Mouse (Mus musculus) layer of hippocampus, adult 9-10 months (tissue): ENCODE measurements around the gene Ints11.

Experiments
- DNase-seq: peaks from one replicate; pipeline ENCODE4 v3.0.0; 2022; ENCODE audit warnings: low spot score

Gene Ints11

GRCm38 (mm10) chr4:155892438-155893211 lies 23.3 kb downstream of the Ints11 start:
- DNase-seq, result no peak

DNA sequence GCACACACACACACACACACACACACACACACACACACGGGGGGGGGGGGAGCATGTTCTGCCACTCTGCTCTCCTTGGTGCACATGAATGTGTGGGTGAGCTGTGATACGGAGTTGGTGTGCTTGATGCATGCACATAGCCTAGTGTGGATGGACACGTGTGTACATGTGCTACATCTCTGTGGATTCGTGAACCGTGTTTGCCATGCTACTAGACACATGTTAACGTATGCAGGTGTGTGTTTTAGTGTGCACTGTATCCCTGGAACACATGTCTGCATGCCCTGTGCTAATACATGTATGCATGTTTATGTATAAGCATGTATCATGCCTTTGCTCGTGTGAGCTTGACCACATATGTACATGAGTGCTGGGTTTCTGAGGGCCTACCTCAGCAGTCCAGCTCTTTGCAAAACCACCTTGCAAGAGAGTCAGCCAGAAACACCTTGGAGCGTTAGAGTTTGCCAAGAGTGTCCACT lies 23.9 kb downstream of the Ints11 start:
- DNase-seq, result no peak

DNA sequence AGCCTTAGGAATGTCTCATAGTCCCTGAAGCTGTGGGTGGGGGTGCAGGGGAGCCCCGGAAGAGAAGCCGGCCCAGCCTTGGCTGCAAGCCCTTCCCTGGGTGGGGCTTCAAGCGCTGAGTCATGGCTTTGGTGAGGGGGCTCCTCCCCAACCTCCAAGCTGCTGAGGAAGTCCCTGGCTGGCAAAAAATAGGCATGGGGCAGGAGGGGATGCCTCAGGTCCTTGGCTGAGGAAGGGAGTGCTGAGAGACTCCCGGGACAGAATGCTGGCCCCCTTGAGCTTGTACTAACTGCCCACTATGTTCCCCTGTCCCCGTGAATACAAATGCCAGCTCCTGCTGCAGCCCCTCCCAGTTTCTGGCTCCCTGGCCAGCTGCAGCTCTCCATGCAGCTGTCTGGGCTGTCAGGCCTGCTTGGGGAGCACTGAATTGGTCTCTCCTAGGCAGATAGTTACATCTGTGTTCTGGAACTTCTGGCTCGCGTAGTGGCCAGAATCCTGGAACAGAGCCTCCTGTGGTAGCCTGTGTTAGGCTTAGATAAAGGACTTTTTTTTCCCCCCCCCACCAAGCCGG lies 25.1 kb downstream of the Ints11 start:
- DNase-seq, result no peak

- peak; percentile 58 for DNase-seq
Measured at GRCm38 (mm10) chr4:155895216-155895615, 25.9 kb downstream of the Ints11 start.

GRCm38 (mm10) chr4:155895826-155896225 lies 26.5 kb downstream of the Ints11 start:
- no peak for DNase-seq

DNA sequence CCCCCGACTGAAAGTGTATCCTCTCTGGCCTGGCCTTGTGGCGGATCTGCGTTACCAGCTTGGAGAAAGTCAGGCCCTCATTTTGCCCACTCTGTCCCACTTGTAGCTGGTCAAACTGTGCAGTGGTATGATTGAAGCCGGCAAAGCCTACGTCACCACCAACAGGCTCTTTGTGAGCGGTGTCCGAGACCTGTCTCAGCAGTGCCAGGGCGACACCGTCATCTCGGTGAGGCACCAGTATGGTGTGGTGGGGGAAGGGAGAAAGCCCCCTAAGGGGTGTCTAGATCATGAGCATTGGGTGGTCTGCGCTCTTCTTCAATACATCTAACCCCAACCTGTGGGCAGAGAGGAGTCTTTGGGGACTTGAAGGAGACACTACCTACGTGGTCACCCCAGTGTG lies 27.1 kb downstream of the Ints11 start:
- no peak for DNase-seq

DNA sequence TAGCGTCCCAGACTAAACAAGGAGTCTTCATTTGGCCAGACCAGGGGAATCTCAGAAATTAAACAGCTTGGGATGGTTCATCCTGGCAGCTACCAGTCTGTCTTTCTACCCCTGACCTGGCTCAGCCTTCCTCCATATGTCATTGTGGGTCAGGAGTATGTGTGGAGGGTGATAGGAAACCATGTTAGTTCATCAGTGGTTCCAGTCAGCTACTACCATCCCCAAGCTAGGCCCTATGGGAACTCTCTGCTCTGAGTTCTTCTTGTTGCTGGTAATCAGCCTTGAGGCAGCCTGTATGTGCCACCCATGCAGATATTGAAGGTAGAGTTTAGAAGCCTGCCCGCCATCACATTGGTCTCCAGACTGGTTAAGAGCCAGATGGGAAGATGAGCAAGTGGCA lies 29.0 kb downstream of the Ints11 start:
- no peak for DNase-seq

DNA sequence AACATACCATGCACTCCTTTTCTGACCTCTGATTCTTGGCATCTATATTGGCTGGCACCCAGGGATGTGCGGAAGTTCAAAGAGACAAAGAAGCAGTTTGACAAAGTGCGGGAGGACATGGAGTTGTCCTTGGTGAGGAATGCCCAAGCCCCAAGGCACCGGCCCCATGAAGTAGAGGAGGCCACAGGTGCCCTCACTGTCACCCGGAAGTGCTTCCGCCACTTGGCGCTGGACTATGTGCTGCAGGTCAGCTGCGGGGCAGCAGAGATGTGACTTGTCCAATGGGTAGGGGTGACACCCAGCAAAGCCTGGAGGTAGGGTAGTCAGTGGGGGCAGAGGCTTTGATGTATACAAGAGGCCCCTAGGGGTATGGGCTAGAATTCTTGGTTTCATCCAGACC lies 30.0 kb downstream of the Ints11 start:
- DNase-seq, result no peak

- no peak for DNase-seq
Measured at GRCm38 (mm10) chr4:155901205-155901604, 31.9 kb downstream of the Ints11 start.

- DNase-seq, result no peak
Measured at GRCm38 (mm10) chr4:155903246-155903645, 33.9 kb downstream of the Ints11 start.

GRCm38 (mm10) chr4:155904318-155905102 lies 35.2 kb downstream of the Ints11 start:
- DNase-seq, result no peak

DNA sequence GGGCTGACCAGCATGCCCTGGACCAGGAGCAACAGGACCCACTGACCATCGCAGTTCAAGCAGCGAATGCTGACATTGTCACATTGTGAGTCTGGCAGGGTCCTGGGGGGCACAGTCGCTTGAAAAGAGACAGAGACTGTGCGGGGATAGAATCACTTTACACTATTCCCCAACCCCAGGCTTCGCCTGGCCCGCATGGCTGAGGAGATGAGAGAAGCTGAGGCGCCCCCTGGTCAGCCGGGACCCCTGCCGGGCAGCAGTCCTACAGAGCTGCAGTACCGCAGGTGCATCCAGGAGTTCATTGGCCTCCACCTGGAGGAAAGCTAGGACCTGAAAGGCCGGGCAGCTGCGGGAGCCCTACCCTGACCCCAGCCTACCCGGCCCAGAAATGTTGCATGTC lies 36.3 kb downstream of the Ints11 start:
- DNase-seq, result no peak

- no peak for DNase-seq
Measured at GRCm38 (mm10) chr4:155906125-155906524, 36.8 kb downstream of the Ints11 start.

GRCm38 (mm10) chr4:155907003-155907402 lies 37.7 kb downstream of the Ints11 start:
- no peak for DNase-seq

GRCm38 (mm10) chr4:155908281-155908680 lies 38.9 kb downstream of the Ints11 start:
- no peak for DNase-seq

DNA sequence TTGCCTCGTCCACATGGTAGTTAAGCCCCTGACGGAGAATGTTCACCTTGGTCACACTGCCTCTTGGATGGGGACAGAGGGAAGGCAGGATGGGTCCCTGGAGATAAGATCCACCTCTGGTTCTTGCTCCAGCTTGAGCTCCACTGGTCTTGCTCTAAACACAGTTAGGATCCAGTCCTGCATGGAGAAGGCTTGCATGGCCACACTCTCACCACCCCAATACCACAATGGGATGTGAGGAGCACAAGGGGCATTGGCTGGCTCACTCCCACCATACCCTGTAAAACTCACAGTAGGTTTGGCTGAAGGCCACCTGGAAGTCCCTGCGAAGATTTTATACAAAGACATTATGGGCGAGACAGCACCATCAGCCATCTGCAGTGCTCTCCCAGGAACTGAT lies 39.4 kb downstream of the Ints11 start:
- no peak for DNase-seq

- no peak for DNase-seq
Measured at GRCm38 (mm10) chr4:155932031-155932430, 62.7 kb downstream of the Ints11 start.
